Mouse (Mus musculus): Measurements from ENCODE around the gene Fndc3b.

- TF ChIP-seq GATA1 (IDR thresholded peaks at IDR 0.05; ENCODE audit: low read length), result no peak
- no peak for TF ChIP-seq TAL1 (IDR thresholded peaks at IDR 0.05; ENCODE audit: low read length)
These were observed 40.7 kb downstream of the Fndc3b start for GRCm38 (mm10) chr3:27670416-27670815.
